Mouse (Mus musculus): ENCODE data around the gene Cd52.

DNA sequence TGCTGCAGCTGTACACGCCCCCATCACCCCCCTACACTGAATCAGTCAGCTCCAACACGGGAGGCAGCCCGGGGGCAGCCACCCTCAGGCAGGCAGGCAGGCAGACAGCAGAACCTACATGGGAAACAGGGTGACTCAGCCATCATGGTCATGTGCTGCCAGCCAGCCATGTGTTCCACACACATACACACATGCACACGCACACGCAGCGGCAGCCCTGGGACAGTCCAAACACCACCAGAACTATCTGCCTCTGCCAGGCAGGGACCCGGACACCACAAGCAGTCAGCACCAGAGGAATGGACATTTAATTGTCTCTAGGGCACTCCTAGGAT is 32.2 kb upstream of the Cd52 start:
- TF ChIP-seq CTCF (IDR thresholded peaks at IDR 0.05; ENCODE audit: control insufficient read depth, insufficient read depth, insufficient replicate concordance, low read depth, low read length) (no peak), POLR2A (IDR thresholded peaks at IDR 0.05; ENCODE audit: control insufficient read depth, low read depth, low read length) (no peak)
